Mouse (Mus musculus) hindbrain, embryonic 10.5 days (tissue): ENCODE measurements at regions not wholly inside any gene's neighbourhood (a gene's known extent, or its start where the extent isn't known, plus 50 kb on each side); places are given as distances from the start of the nearest gene placed in this dataset.

Source experiments
- DNase-seq: peaks from one replicate; pipeline ENCODE4 v3.0.0-alpha.2; 2017; ENCODE audit warnings: low spot score
- H3K27ac ChIP-seq: fragments of 300-500 bp; sonication (generic); 2 replicates; pipeline ENCODE4 v1.5.1; 2016; ENCODE audit warnings: mild to moderate bottlenecking, moderate library complexity
- H3K27me3 ChIP-seq: fragments of 300-500 bp; sonication (generic); 2 replicates; pipeline ENCODE4 v1.6.1; 2016; ENCODE audit warnings: mild to moderate bottlenecking; ENCODE audit not compliant: poor library complexity, insufficient read depth, severe bottlenecking
- H3K36me3 ChIP-seq: fragments of 300-500 bp; sonication (generic); 2 replicates; pipeline ENCODE4 v1.6.1; 2016; ENCODE audit warnings: mild to moderate bottlenecking, moderate library complexity
- H3K4me1 ChIP-seq: fragments of 300-500 bp; sonication (generic); replicated peaks from 2 replicates; pipeline ENCODE4 v1.6.1; 2016; ENCODE audit warnings: mild to moderate bottlenecking
- H3K4me3 ChIP-seq: fragments of 300-500 bp; sonication (generic); 2 replicates; pipeline ENCODE4 v1.5.1; 2016; ENCODE audit warnings: mild to moderate bottlenecking, moderate library complexity
- H3K9me3 ChIP-seq: fragments of 300-500 bp; sonication (generic); 2 replicates; pipeline ENCODE4 v1.6.1; 2016; ENCODE audit warnings: mild to moderate bottlenecking, moderate library complexity
- WGBS: fragments of 180-500 bp; shearing (Covaris S2); methylation state at CpG from one replicate; pipeline ENCODE4 v1.1.7; 2016; 5-methylcytosine and 5-hydroxymethylcytosine counted together

- Histone ChIP-seq H3K4me3 (no peak overlapping the region), H3K4me1 (peaks cover 49% of the 10 kb centered on the region), H3K9me3 (no peaks in the 10 kb centered on the region), H3K36me3 (no peaks in the 10 kb centered on the region), H3K27me3 (0 out of 2 replicates have a peak, but pooled peaks cover 7% of the 10 kb centered on the region), H3K27ac (0 out of 2 replicates have a peak overlapping the region, but pooled peaks have one; percentile 62)
- DNase-seq = no peak
- WGBS = 64% methylated on average over 16 of the region's 16 CpGs
Measured at GRCm38 (mm10) chr3:52640250-52641147, 372.4 kb downstream of the Foxo1 start.

GRCm38 (mm10) chr3:52638816-52639215 lies 370.7 kb downstream of the Foxo1 start:
- 85% methylated on average over 5 of the region's 5 CpGs for WGBS
- H3K27ac ChIP-seq = no peak overlapping the region
- no peaks in the 10 kb centered on the region for H3K9me3 ChIP-seq
- H3K36me3 ChIP-seq = no peaks in the 10 kb centered on the region
- peaks cover 34% of the 10 kb centered on the region for H3K4me1 ChIP-seq
- H3K4me3 ChIP-seq = no peak overlapping the region
- no peak for DNase-seq
- 0 out of 2 replicates have a peak, but pooled peaks cover 7% of the 10 kb centered on the region for H3K27me3 ChIP-seq

GRCm38 (mm10) chr3:52634353-52634752 lies 366.2 kb downstream of the Foxo1 start:
- Histone ChIP-seq H3K27ac (no peak overlapping the region), H3K4me1 (no peaks in the 10 kb centered on the region), H3K4me3 (no peak overlapping the region), H3K9me3 (no peaks in the 10 kb centered on the region), H3K27me3 (no peaks in the 10 kb centered on the region), H3K36me3 (no peaks in the 10 kb centered on the region)
- 79% methylated on average over 6 of the region's 6 CpGs for WGBS
- DNase-seq = no peak

- no peaks in the 10 kb centered on the region for H3K36me3 ChIP-seq
- H3K9me3 ChIP-seq = no peaks in the 10 kb centered on the region
- H3K27ac ChIP-seq = no peak overlapping the region
- H3K27me3 ChIP-seq = no peaks in the 10 kb centered on the region
- 76% methylated on average over 15 of the region's 15 CpGs for WGBS
- DNase-seq = no peak
- H3K4me3 ChIP-seq = no peak overlapping the region
- H3K4me1 ChIP-seq = no peaks in the 10 kb centered on the region
Measured at GRCm38 (mm10) chr3:52633491-52634100, 365.5 kb downstream of the Foxo1 start.

- Histone ChIP-seq H3K9me3 (no peaks in the 10 kb centered on the region), H3K36me3 (no peaks in the 10 kb centered on the region), H3K27ac (no peak overlapping the region), H3K27me3 (no peaks in the 10 kb centered on the region), H3K4me1 (no peaks in the 10 kb centered on the region), H3K4me3 (no peak overlapping the region)
- DNase-seq = no peak
- 93% methylated on average over 2 of the region's 2 CpGs for WGBS
Measured at GRCm38 (mm10) chr3:52632635-52633034, 364.5 kb downstream of the Foxo1 start.

GRCm38 (mm10) chr3:52630209-52630608 lies 362.1 kb downstream of the Foxo1 start:
- H3K4me1 ChIP-seq = peaks cover 10% of the 10 kb centered on the region
- DNase-seq = no peak
- no peak overlapping the region for H3K4me3 ChIP-seq
- H3K27ac ChIP-seq = no peak overlapping the region
- 91% methylated on average over 5 of the region's 5 CpGs for WGBS
- no peaks in the 10 kb centered on the region for H3K36me3 ChIP-seq
- no peaks in the 10 kb centered on the region for H3K27me3 ChIP-seq
- no peaks in the 10 kb centered on the region for H3K9me3 ChIP-seq

GRCm38 (mm10) chr3:52625125-52625524 lies 357.0 kb downstream of the Foxo1 start:
- Histone ChIP-seq H3K4me3 (no peak overlapping the region), H3K27ac (no peak overlapping the region), H3K9me3 (no peaks in the 10 kb centered on the region), H3K27me3 (no peaks in the 10 kb centered on the region), H3K4me1 (peaks cover 10% of the 10 kb centered on the region), H3K36me3 (no peaks in the 10 kb centered on the region)
- DNase-seq = no peak
- 50% methylated on average over 1 of the region's 1 CpGs for WGBS

GRCm38 (mm10) chr3:52622530-52622929 lies 354.4 kb downstream of the Foxo1 start:
- Histone ChIP-seq H3K36me3 (no peaks in the 10 kb centered on the region), H3K27ac (no peak overlapping the region), H3K27me3 (no peaks in the 10 kb centered on the region), H3K4me1 (peaks cover 18% of the 10 kb centered on the region), H3K4me3 (no peak overlapping the region), H3K9me3 (no peaks in the 10 kb centered on the region)
- 95% methylated on average over 8 of the region's 8 CpGs for WGBS
- no peak for DNase-seq

- Histone ChIP-seq H3K4me1 (peaks cover 21% of the 10 kb centered on the region), H3K36me3 (no peaks in the 10 kb centered on the region), H3K4me3 (no peak overlapping the region), H3K27ac (no peak overlapping the region), H3K9me3 (no peaks in the 10 kb centered on the region), H3K27me3 (no peaks in the 10 kb centered on the region)
- 90% methylated on average over 8 of the region's 8 CpGs for WGBS
- DNase-seq = no peak
Measured at GRCm38 (mm10) chr3:52621936-52622335, 353.8 kb downstream of the Foxo1 start.

- Histone ChIP-seq H3K27me3 (no peaks in the 10 kb centered on the region), H3K4me3 (no peak overlapping the region), H3K4me1 (peaks cover 11% of the 10 kb centered on the region), H3K9me3 (no peaks in the 10 kb centered on the region), H3K27ac (no peak overlapping the region), H3K36me3 (no peaks in the 10 kb centered on the region)
- 86% methylated on average over 2 of the region's 2 CpGs for WGBS
- DNase-seq = no peak
Measured at GRCm38 (mm10) chr3:52618925-52619224, 350.7 kb downstream of the Foxo1 start.

- no peaks in the 10 kb centered on the region for H3K27me3 ChIP-seq
- 76% methylated on average over 7 of the region's 7 CpGs for WGBS
- no peak overlapping the region for H3K4me3 ChIP-seq
- DNase-seq = no peak
- H3K27ac ChIP-seq = no peak overlapping the region
- peaks cover 11% of the 10 kb centered on the region for H3K4me1 ChIP-seq
- H3K36me3 ChIP-seq = no peaks in the 10 kb centered on the region
- H3K9me3 ChIP-seq = no peaks in the 10 kb centered on the region
Measured at GRCm38 (mm10) chr3:52618212-52618924, 350.2 kb downstream of the Foxo1 start.

- H3K4me3 ChIP-seq = no peak overlapping the region
- no peak overlapping the region for H3K27ac ChIP-seq
- peaks cover 11% of the 10 kb centered on the region for H3K4me1 ChIP-seq
- no peaks in the 10 kb centered on the region for H3K36me3 ChIP-seq
- 34% methylated on average over 8 of the region's 8 CpGs for whole genome bisulfite sequencing
- no peak for DNase-seq
- no peaks in the 10 kb centered on the region for H3K27me3 ChIP-seq
- no peaks in the 10 kb centered on the region for H3K9me3 ChIP-seq
Measured at GRCm38 (mm10) chr3:52617413-52618149, 349.4 kb downstream of the Foxo1 start.
